Mouse (Mus musculus): ENCODE results near the gene 1700001J03Rik.

- TF ChIP-seq CTCF (IDR thresholded peaks at IDR 0.05) (no peak), EP300 (IDR thresholded peaks at IDR 0.05) (no peak)
Measured at GRCm38 (mm10) chr5:146203921-146204320, 18.8 kb upstream of the 1700001J03Rik start.

Data from lung, postnatal 0 days (tissue).